Mouse (Mus musculus): ENCODE data around the gene Hpd.

The Hpd gene

GRCm38 (mm10) chr5:123187306-123187705 is 4.8 kb upstream of the Hpd start:
- in situ Hi-C loops (cut with MboI, MseI), result no loop called here

GRCm38 (mm10) chr5:123185966-123186365 is 3.4 kb upstream of the Hpd start:
- in situ Hi-C loops (cut with MboI, MseI), result no loop called here

- in situ Hi-C loops (cut with MboI, MseI), result no loop called here
Observed at GRCm38 (mm10) chr5:123181536-123181935, 991 bp downstream of the Hpd start.

GRCm38 (mm10) chr5:123180390-123180789 is 2.1 kb downstream of the Hpd start:
- in situ Hi-C loops (cut with MboI, MseI), result no loop called here

- in situ Hi-C loops (cut with MboI, MseI), result no loop called here
Observed at GRCm38 (mm10) chr5:123178792-123179191, 3.7 kb downstream of the Hpd start.

GRCm38 (mm10) chr5:123171646-123172350 is 10.7 kb downstream of the Hpd start:
- in situ Hi-C loops (cut with MboI, MseI), result loop anchor here (5.0 kb wide), 2 partner anchors 49 to 109 kb away; no protein-coding TSS in a partner anchor

- in situ Hi-C loops (cut with MboI, MseI), result loop anchor here (5.0 kb wide), 2 partner anchors 48 to 108 kb away; no protein-coding TSS in a partner anchor
Observed at GRCm38 (mm10) chr5:123170365-123170764, 12.2 kb downstream of the Hpd start.

GRCm38 (mm10) chr5:123169284-123169683 is 13.2 kb downstream of the Hpd start, which contains the start of gene Psmd9:
Psmd9 (plus strand) TSS chr5:123169413.
- in situ Hi-C loops (cut with MboI, MseI), result no loop called here

- in situ Hi-C loops (cut with MboI, MseI), result no loop called here
Observed at GRCm38 (mm10) chr5:123167591-123167990, 14.9 kb downstream of the Hpd start.

- in situ Hi-C loops (cut with MboI, MseI), result no loop called here
Observed at GRCm38 (mm10) chr5:123166437-123166836, 16.1 kb downstream of the Hpd start.

- in situ Hi-C loops (cut with MboI, MseI), result no loop called here
Observed at GRCm38 (mm10) chr5:123162942-123163341, 19.6 kb downstream of the Hpd start.

GRCm38 (mm10) chr5:123160341-123160740 is 22.2 kb downstream of the Hpd start:
- in situ Hi-C loops (cut with MboI, MseI), result no loop called here

- in situ Hi-C loops (cut with MboI, MseI), result no loop called here
Observed at GRCm38 (mm10) chr5:123159866-123160265, 22.7 kb downstream of the Hpd start.

- in situ Hi-C loops (cut with MboI, MseI), result no loop called here
Observed at GRCm38 (mm10) chr5:123159446-123159845, 23.1 kb downstream of the Hpd start.

- in situ Hi-C loops (cut with MboI, MseI), result no loop called here
Observed at GRCm38 (mm10) chr5:123157972-123158371, 24.6 kb downstream of the Hpd start.

- in situ Hi-C loops (cut with MboI, MseI), result no loop called here
Observed at GRCm38 (mm10) chr5:123156763-123157162, 25.8 kb downstream of the Hpd start.

GRCm38 (mm10) chr5:123155425-123155824 is 27.1 kb downstream of the Hpd start:
- in situ Hi-C loops (cut with MboI, MseI), result no loop called here

GRCm38 (mm10) chr5:123152901-123153300 is 29.6 kb downstream of the Hpd start:
- in situ Hi-C loops (cut with MboI, MseI), result no loop called here

- in situ Hi-C loops (cut with MboI, MseI), result no loop called here
Observed at GRCm38 (mm10) chr5:123151707-123152362, 30.7 kb downstream of the Hpd start.

- in situ Hi-C loops (cut with MboI, MseI), result no loop called here
Observed at GRCm38 (mm10) chr5:123151077-123151476, 31.4 kb downstream of the Hpd start.

GRCm38 (mm10) chr5:123150641-123151040 is 31.9 kb downstream of the Hpd start:
- in situ Hi-C loops (cut with MboI, MseI), result no loop called here

- in situ Hi-C loops (cut with MboI, MseI), result loop anchor here (10.0 kb wide), 2 partner anchors 165 to 1705 kb away; partner anchors contain the start of gene Kdm2b
Observed at GRCm38 (mm10) chr5:123149451-123150400, 32.8 kb downstream of the Hpd start.
